Mouse (Mus musculus) T-cell, adult 2 months (primary cell): ENCODE results near the gene Olfr952.

Experiments
- DNase-seq: peaks from one replicate; pipeline ENCODE4 v3.0.0; 2022; ENCODE audit warnings: low spot score

The Olfr952 gene

GRCm38 (mm10) chr9:39427048-39427447, at the start of gene Olfr952:
Olfr952 (minus strand) TSS chr9:39427148.
- DNase-seq, result no peak

- DNase-seq, result no peak
These were observed 44.9 kb upstream of the Olfr952 start, which contains the start of gene Olfr955 for GRCm38 (mm10) chr9:39471844-39472243. Olfr955 (minus strand) TSS chr9:39471944.

- DNase-seq, result no peak
These were observed 29.5 kb upstream of the Olfr952 start, which contains the start of gene Olfr954 for GRCm38 (mm10) chr9:39456401-39456800. Olfr954 (plus strand) TSS chr9:39456701.

- DNase-seq, result no peak
These were observed 39.8 kb downstream of the Olfr952 start, which contains the start of gene Olfr951 for GRCm38 (mm10) chr9:39387110-39387509. Olfr951 (plus strand) TSS chr9:39387410.
